Mouse (Mus musculus): ENCODE results near the gene Emsy. TPM values are rescaled to one million over a fixed set of nuclear protein-coding genes. Genes with fewer than 3 reads are reported as not detected.

The Emsy gene
- 8.2 TPM in 2 replicates for polyA plus RNA-seq (2015; fragmentation: Nextera tagmentation; extraction: Ambion mirVana)

GRCm38 (mm10) chr7:98656531-98657221 lies at the start of gene Emsy:
TSS of gene Emsy (minus strand) at chr7:98656783.

GRCm38 (mm10) chr7:98702283-98703240 lies 46.0 kb upstream of the Emsy start, which contains the start of gene Thap12:
TSS of gene Thap12 (plus strand) at chr7:98703103.

Other genes starting within 250 kb of the Emsy start
- gene Gucy2d, start 216.4 kb downstream of the Emsy start, polyA plus RNA-seq (2015; fragmentation: Nextera tagmentation; extraction: Ambion mirVana) = not detected in 2 replicates
- gene Lrrc32, start 167.5 kb downstream of the Emsy start, polyA plus RNA-seq (2015; fragmentation: Nextera tagmentation; extraction: Ambion mirVana) = 9.2 and 9.4 TPM in 2 replicates
- gene Thap12, start 46.3 kb upstream of the Emsy start, polyA plus RNA-seq (2015; fragmentation: Nextera tagmentation; extraction: Ambion mirVana) = 31.7 and 40.5 TPM in 2 replicates
- gene Wnt11, start 178.3 kb upstream of the Emsy start, polyA plus RNA-seq (2015; fragmentation: Nextera tagmentation; extraction: Ambion mirVana) = 6.5 and 6.9 TPM in 2 replicates